Mouse (Mus musculus) midbrain, embryonic 14.5 days (tissue): ENCODE data around the gene Lrrc8e. TPM values are rescaled to one million over a fixed set of nuclear protein-coding genes. Genes with fewer than 3 reads are reported as not detected.

Experiments
- ATAC-seq: fragments of 200-750 bp; cut with Nextera tagmentation; 2 replicates; pipeline ENCODE4 v1.8.0; 2017; ENCODE audit warnings: moderate number of reproducible peaks, moderate library complexity; ENCODE audit not compliant: low FRiP score, low TSS enrichment
- DNase-seq: peaks from one replicate; pipeline ENCODE4 v3.0.0-alpha.2; 2015
- H3K27ac ChIP-seq: fragments of 300-500 bp; sonication (generic); replicated peaks from 2 replicates; pipeline ENCODE4 v1.5.1; 2014; ENCODE audit warnings: mild to moderate bottlenecking, low read depth, low read length, moderate library complexity
- H3K27me3 ChIP-seq: fragments of 300-500 bp; sonication (generic); 2 replicates; pipeline ENCODE4 v1.6.1; 2014; ENCODE audit warnings: low read length, control low read depth, mixed read lengths; ENCODE audit not compliant: control insufficient read depth, insufficient read depth
- H3K36me3 ChIP-seq: fragments of 300-500 bp; sonication (generic); 2 replicates; pipeline ENCODE4 v1.6.1; 2014; ENCODE audit warnings: low read length, control low read depth; ENCODE audit not compliant: control insufficient read depth, insufficient read depth
- H3K4me1 ChIP-seq: fragments of 300-500 bp; sonication (generic); 2 replicates; pipeline ENCODE4 v1.6.1; 2014; ENCODE audit warnings: mild to moderate bottlenecking, antibody characterized with exemption, low read length, control low read depth; ENCODE audit not compliant: control insufficient read depth, insufficient read depth
- H3K4me2 ChIP-seq: fragments of 300-500 bp; sonication (generic); 2 replicates; pipeline ENCODE4 v1.6.1; 2014; ENCODE audit warnings: mild to moderate bottlenecking, low read length, moderate library complexity
- H3K4me3 ChIP-seq: fragments of 300-500 bp; sonication (generic); replicated peaks from 2 replicates; pipeline ENCODE4 v1.5.1; 2014; ENCODE audit warnings: low read depth, low read length
- H3K9ac ChIP-seq: fragments of 300-500 bp; sonication (generic); replicated peaks from 2 replicates; pipeline ENCODE4 v1.6.1; 2014; ENCODE audit warnings: mild to moderate bottlenecking, low read length, moderate library complexity
- H3K9me3 ChIP-seq: fragments of 300-500 bp; sonication (generic); 2 replicates; pipeline ENCODE4 v1.6.1; 2016; ENCODE audit warnings: low read length, control low read depth, mixed read lengths; ENCODE audit not compliant: control insufficient read depth
- WGBS: fragments of 180-500 bp; shearing (Covaris S2); extraction: QIAGEN DNeasy Blood & Tissue Kit; methylation state at CpG from one replicate; pipeline ENCODE4 v1.1.7; 2014; 5-methylcytosine and 5-hydroxymethylcytosine counted together
- polyA plus RNA-seq: library from polyadenylated mRNA; unstranded; fragments of >200 nt; fragmentation: Nextera tagmentation; extraction: Ambion mirVana; gene quantifications from 2 replicates; pipeline ENCODE4 v1.2.1, GENCODE M21; 2014

The Lrrc8e gene
- polyA plus RNA-seq, 1 experiment from 2014 or later: not detected

GRCm38 (mm10) chr8:4258233-4258632 lies 31.6 kb downstream of the Lrrc8e start:
- Histone ChIP-seq H3K4me3 (peak overlapping the region; percentile 88), H3K27me3 (no peaks in the 10 kb centered on the region), H3K9ac (peak overlapping the region; percentile 98), H3K4me2 (peak overlapping the region; percentile 81), H3K9me3 (no peaks in the 10 kb centered on the region), H3K27ac (peak overlapping the region; percentile 96), H3K4me1 (peaks cover 28% of the 10 kb centered on the region), H3K36me3 (peaks cover 72% of the 10 kb centered on the region)
- DNase-seq (peak; percentile 91), ATAC-seq (peak; percentile 75)
- 1% methylated on average over 35 of the region's 35 CpGs for WGBS

GRCm38 (mm10) chr8:4258678-4259077 lies 32.1 kb downstream of the Lrrc8e start:
- WGBS: under 1% methylated on average over 32 of the region's 32 CpGs
- H3K36me3 ChIP-seq: peaks cover 76% of the 10 kb centered on the region
- H3K9me3 ChIP-seq: no peaks in the 10 kb centered on the region
- peak overlapping the region; percentile 96 for H3K27ac ChIP-seq
- H3K4me2 ChIP-seq: peak overlapping the region; percentile 81
- peak overlapping the region; percentile 88 for H3K4me3 ChIP-seq
- peaks cover 26% of the 10 kb centered on the region for H3K4me1 ChIP-seq
- H3K9ac ChIP-seq: peak overlapping the region; percentile 98
- DNase-seq (no peak), ATAC-seq (peak; percentile 83)
- H3K27me3 ChIP-seq: no peaks in the 10 kb centered on the region

GRCm38 (mm10) chr8:4259125-4259804 lies 32.6 kb downstream of the Lrrc8e start, which contains the start of gene Ctxn1:
Ctxn1 (minus strand) TSS chr8:4259274.
- no peaks in the 10 kb centered on the region for H3K9me3 ChIP-seq
- H3K4me2 ChIP-seq: peak within 1 kb of the TSS; percentile 81
- H3K27ac ChIP-seq: peak within 1 kb of the TSS; percentile 96
- WGBS: 8% methylated on average over 26 of the region's 33 CpGs
- DNase-seq (peak; percentile 96), ATAC-seq (peak; percentile 92)
- peak within 1 kb of the TSS; percentile 88 for H3K4me3 ChIP-seq
- H3K36me3 ChIP-seq: peaks cover 81% of the 10 kb centered on the region
- H3K27me3 ChIP-seq: no peaks in the 10 kb centered on the region
- H3K4me1 ChIP-seq: peaks cover 20% of the 10 kb centered on the region
- H3K9ac ChIP-seq: peak within 1 kb of the TSS; percentile 98

- 0 out of 2 replicates have a peak overlapping the region, but pooled peaks have one; percentile 23 for H3K9ac ChIP-seq
- no peaks in the 10 kb centered on the region for H3K27me3 ChIP-seq
- H3K36me3 ChIP-seq: peaks cover 81% of the 10 kb centered on the region
- ATAC-seq (no peak), DNase-seq (no peak)
- peaks cover 16% of the 10 kb centered on the region for H3K4me1 ChIP-seq
- H3K9me3 ChIP-seq: no peaks in the 10 kb centered on the region
- no peak overlapping the region; the same call in 1 of the 2 replicates for H3K4me3 ChIP-seq
- peak overlapping the region; percentile 81 for H3K4me2 ChIP-seq
- H3K27ac ChIP-seq: peak overlapping the region; percentile 96
- 88% methylated on average over 4 of the region's 4 CpGs for WGBS
These were observed 33.2 kb downstream of the Lrrc8e start for GRCm38 (mm10) chr8:4259805-4260170.

GRCm38 (mm10) chr8:4263105-4263791 lies 36.6 kb downstream of the Lrrc8e start:
- Histone ChIP-seq H3K4me2 (no peak overlapping the region), H3K9me3 (no peaks in the 10 kb centered on the region), H3K9ac (no peak overlapping the region), H3K27ac (no peak overlapping the region), H3K36me3 (peaks cover 84% of the 10 kb centered on the region), H3K27me3 (no peaks in the 10 kb centered on the region), H3K4me1 (no peaks in the 10 kb centered on the region), H3K4me3 (no peak overlapping the region)
- DNase-seq (no peak), ATAC-seq (no peak)
- 91% methylated on average over 8 of the region's 8 CpGs for WGBS

GRCm38 (mm10) chr8:4265160-4265914 lies 38.7 kb downstream of the Lrrc8e start:
- H3K9ac ChIP-seq: no peak overlapping the region
- no peaks in the 10 kb centered on the region for H3K27me3 ChIP-seq
- ATAC-seq (no peak), DNase-seq (no peak)
- H3K4me2 ChIP-seq: no peak overlapping the region
- WGBS: 94% methylated on average over 15 of the region's 15 CpGs
- H3K9me3 ChIP-seq: no peaks in the 10 kb centered on the region
- H3K4me3 ChIP-seq: no peak overlapping the region
- H3K36me3 ChIP-seq: peaks cover 95% of the 10 kb centered on the region
- H3K27ac ChIP-seq: no peak overlapping the region
- no peaks in the 10 kb centered on the region for H3K4me1 ChIP-seq

- 0 out of 2 replicates have a peak, but pooled peaks have one; percentile 50 for ATAC-seq
- Histone ChIP-seq H3K9ac (no peak overlapping the region), H3K36me3 (peaks cover 92% of the 10 kb centered on the region), H3K27me3 (no peaks in the 10 kb centered on the region), H3K4me3 (no peak overlapping the region), H3K27ac (no peak overlapping the region), H3K4me2 (no peak overlapping the region), H3K9me3 (no peaks in the 10 kb centered on the region), H3K4me1 (no peaks in the 10 kb centered on the region)
- peak; percentile 36 for DNase-seq
- WGBS: 76% methylated on average over 15 of the region's 15 CpGs
These were observed 41.0 kb downstream of the Lrrc8e start for GRCm38 (mm10) chr8:4267627-4268026.

GRCm38 (mm10) chr8:4269609-4270008 lies 43.0 kb downstream of the Lrrc8e start:
- 97% methylated on average over 6 of the region's 6 CpGs for WGBS
- ATAC-seq: no peak
- H3K36me3 ChIP-seq: peaks cover 86% of the 10 kb centered on the region

More at GRCm38 (mm10) chr8:4269609-4270008, 43.0 kb downstream of the Lrrc8e start:
- DNase-seq: no peak
- no peak overlapping the region for H3K27ac ChIP-seq
- H3K9me3 ChIP-seq: no peaks in the 10 kb centered on the region
- no peak overlapping the region for H3K9ac ChIP-seq
- no peaks in the 10 kb centered on the region for H3K27me3 ChIP-seq
- no peak overlapping the region for H3K4me2 ChIP-seq
- no peak overlapping the region for H3K4me3 ChIP-seq
- H3K4me1 ChIP-seq: no peaks in the 10 kb centered on the region
